21 mouse cellular contexts compared by ENCODE assay signal in genomic region chr1:106656207-106656738, GRCm38 (mm10). TPM values are rescaled to one million over a fixed set of nuclear protein-coding genes. Genes with fewer than 3 reads are reported as not detected.
DNase-seq lines count a peak whose midpoint lies in the region; ATAC-seq and TF ChIP-seq lines count a peak whose summit lies in the region.
"Had no signal": no experiment of that assay in that cellular context is flagged by ENCODE, and none has a peak within 500 bp of the region (broad histone marks: within the 10 kb centered on the region; RNA-seq: fewer than 3 reads in every experiment).

No protein-coding gene starts in this region.

- H3K27me3 ChIP-seq in kidney, embryonic 14.5 days (ENCODE audit: control insufficient read depth, insufficient read depth, low read length), result no peaks in the 10 kb centered on the region
- H3K27me3 ChIP-seq in kidney, embryonic 16.5 days (ENCODE audit: insufficient read depth, low read length), result no peaks in the 10 kb centered on the region
- H3K27me3 ChIP-seq in kidney, adult 2 months (replicated peaks; ENCODE audit: control insufficient read depth, insufficient read depth, low read length), result no peaks in the 10 kb centered on the region
- H3K27me3 ChIP-seq: embryonic facial prominence, embryonic 13.5 days; embryonic facial prominence, embryonic 15.5 days; forebrain, embryonic 12.5 days had no signal

- H3K36me3 ChIP-seq in kidney, embryonic 14.5 days (ENCODE audit: control insufficient read depth, insufficient read depth, low read length), result no peaks in the 10 kb centered on the region
- H3K36me3 ChIP-seq in kidney, embryonic 16.5 days (ENCODE audit: insufficient read depth, low read length), result no peaks in the 10 kb centered on the region
- no peaks in the 10 kb centered on the region for H3K36me3 ChIP-seq in kidney, adult 2 months (ENCODE audit: control insufficient read depth, insufficient read depth, low read length)
- H3K36me3 ChIP-seq: embryonic facial prominence, embryonic 13.5 days; embryonic facial prominence, embryonic 15.5 days; forebrain, embryonic 10.5 days; forebrain, embryonic 12.5 days had no signal

- H3K4me2 ChIP-seq in kidney, embryonic 14.5 days (replicated peaks; ENCODE audit: low read depth, low read length), result no peak overlapping the region
- H3K4me2 ChIP-seq in kidney, embryonic 16.5 days (replicated peaks; ENCODE audit: low read depth, low read length), result no peak overlapping the region
- H3K4me2 ChIP-seq: embryonic facial prominence, embryonic 13.5 days; embryonic facial prominence, embryonic 15.5 days; forebrain, embryonic 12.5 days had no signal

- no peak for DNase-seq in kidney, adult 18-20 months
- no peak for DNase-seq in kidney, adult 2 months
- DNase-seq: adrenal gland, adult 2 months; adrenal gland, postnatal 10 days; adrenal gland, postnatal 25 days; cerebellum, adult 11 months; cerebellum, adult 18-20 months; cerebellum, adult 8-10 months; cerebellum, adult 9-11 months; cerebellum, postnatal 14 days; cerebellum, postnatal 36 days; embryo, embryonic 11 days had no signal

- no peaks in the 10 kb centered on the region for H3K9me3 ChIP-seq in kidney, embryonic 14.5 days (ENCODE audit: control insufficient read depth, low read length)
- H3K9me3 ChIP-seq in kidney, embryonic 16.5 days (ENCODE audit: low read length), result no peaks in the 10 kb centered on the region
- H3K9me3 ChIP-seq: embryonic facial prominence, embryonic 13.5 days; embryonic facial prominence, embryonic 15.5 days; forebrain, embryonic 10.5 days; forebrain, embryonic 12.5 days had no signal

- no peak overlapping the region for H3K4me3 ChIP-seq in kidney, embryonic 14.5 days (ENCODE audit: low read length)
- no peak overlapping the region for H3K4me3 ChIP-seq in kidney, embryonic 16.5 days (ENCODE audit: low read length)
- no peak overlapping the region for H3K4me3 ChIP-seq in kidney, adult 2 months (ENCODE audit: insufficient read depth, low read depth, low read length)
- H3K4me3 ChIP-seq: embryonic facial prominence, embryonic 13.5 days; embryonic facial prominence, embryonic 15.5 days; erythroblast, embryonic 14.5 days; forebrain, embryonic 10.5 days; forebrain, embryonic 12.5 days had no signal

- WGBS in kidney, embryonic 14.5 days, result 43% methylated on average over 5 of the region's 5 CpGs
- 49% methylated on average over 5 of the region's 5 CpGs for WGBS in kidney, embryonic 16.5 days
- WGBS in kidney, adult 2 months, result 54% methylated on average over 5 of the region's 5 CpGs

- TF ChIP-seq POLR2A in kidney, adult 2 months (IDR thresholded peaks at IDR 0.05; ENCODE audit: low read depth, low read length), result no peak

- peak; percentile 61; the same call in 1 of the 2 replicates for ATAC-seq in kidney, embryonic 14.5 days (ENCODE audit: low FRiP score, low TSS enrichment)
- peak; percentile 73 for ATAC-seq in kidney, embryonic 16.5 days (ENCODE audit: low FRiP score, low TSS enrichment)
- ATAC-seq: forebrain, embryonic 14.5 days; forebrain, embryonic 16.5 days had no signal

- TF ChIP-seq CTCF in kidney, adult 2 months (conservative IDR thresholded peaks at IDR 0.05; ENCODE audit: insufficient read depth, insufficient read length, low read depth, low read length), result no peak

- peaks cover 10% of the 10 kb centered on the region for H3K4me1 ChIP-seq in kidney, embryonic 14.5 days (ENCODE audit: control insufficient read depth, insufficient read depth, low read length)
- peaks cover 11% of the 10 kb centered on the region for H3K4me1 ChIP-seq in kidney, embryonic 16.5 days (ENCODE audit: insufficient read depth, low read length)
- H3K4me1 ChIP-seq in kidney, adult 2 months (ENCODE audit: control insufficient read depth, insufficient read depth, low read length), result no peaks in the 10 kb centered on the region

- H3K27ac ChIP-seq in kidney, embryonic 14.5 days (ENCODE audit: low read depth, low read length), result no peak overlapping the region
- peak overlapping the region; percentile 36; the same call in 1 of the 2 replicates for H3K27ac ChIP-seq in kidney, embryonic 16.5 days (ENCODE audit: low read length)
- no peak overlapping the region for H3K27ac ChIP-seq in kidney, adult 2 months (ENCODE audit: insufficient read depth, low read depth, low read length)
- H3K27ac ChIP-seq: embryonic facial prominence, embryonic 13.5 days; embryonic facial prominence, embryonic 15.5 days; forebrain, embryonic 10.5 days; forebrain, embryonic 12.5 days had no signal

- H3K9ac ChIP-seq in kidney, embryonic 14.5 days (ENCODE audit: low read depth, low read length), result no peak overlapping the region
- no peak overlapping the region for H3K9ac ChIP-seq in kidney, embryonic 16.5 days (replicated peaks; ENCODE audit: low read length)
- H3K9ac ChIP-seq: embryonic facial prominence, embryonic 13.5 days; embryonic facial prominence, embryonic 15.5 days; forebrain, embryonic 12.5 days had no signal

RNA-seq across cellular contexts. Expression of gene Bcl2, which starts 57.8 kb away (rescaled TPM):
- polyA plus RNA-seq in kidney, embryonic 14.5 days (2014; fragmentation: Nextera tagmentation; extraction: Ambion mirVana), result 20.9 and 21.2 TPM in 2 replicates
- 20.4 and 28.2 TPM in 2 replicates for polyA plus RNA-seq in kidney, embryonic 16.5 days (2015; fragmentation: Nextera tagmentation; extraction: Ambion mirVana)
- polyA plus RNA-seq in kidney, adult 2 months (2012; rRNA removed), result 1.9 and 2.6 TPM in 2 replicates
- polyA plus RNA-seq: erythroblast, embryonic 14.5 days had no signal
